Mouse (Mus musculus) forebrain, embryonic 14.5 days (tissue): Measurements from ENCODE around the gene Slc4a11. TPM values are rescaled to one million over a fixed set of nuclear protein-coding genes. Genes with fewer than 3 reads are reported as not detected.
A peak's percentile ranks its signal among the peaks of the same experiment; 100 is the strongest.

Experiments used
- ATAC-seq: fragments of 200-750 bp; cut with Nextera tagmentation; 2 replicates; pipeline ENCODE4 v1.8.0; 2017; ENCODE audit warnings: mild to moderate bottlenecking, moderate library complexity
- DNase-seq: peaks from one replicate; pipeline ENCODE4 v3.0.0-alpha.2; 2015; ENCODE audit warnings: low spot score
- H3K27ac ChIP-seq: fragments of 300-500 bp; sonication (generic); 2 replicates; pipeline ENCODE4 v1.5.1; 2014; ENCODE audit warnings: low read depth, mild to moderate bottlenecking, control low read depth, low read length, moderate library complexity
- H3K27me3 ChIP-seq: fragments of 300-500 bp; sonication (generic); replicated peaks from 2 replicates; pipeline ENCODE4 v1.6.1; 2014; ENCODE audit warnings: low read length, control low read depth, mixed read lengths; ENCODE audit not compliant: control insufficient read depth, insufficient read depth
- H3K36me3 ChIP-seq: fragments of 300-500 bp; sonication (generic); 2 replicates; pipeline ENCODE4 v1.6.1; 2014; ENCODE audit warnings: low read length, control low read depth; ENCODE audit not compliant: control insufficient read depth, insufficient read depth
- H3K4me1 ChIP-seq: fragments of 300-500 bp; sonication (generic); 2 replicates; pipeline ENCODE4 v1.6.1; 2014; ENCODE audit warnings: antibody characterized with exemption, low read length, control low read depth; ENCODE audit not compliant: control insufficient read depth, insufficient read depth
- H3K4me2 ChIP-seq: fragments of 300-500 bp; sonication (generic); 2 replicates; pipeline ENCODE4 v1.6.1; 2014; ENCODE audit warnings: mild to moderate bottlenecking, control low read depth, low read length
- H3K4me3 ChIP-seq: fragments of 300-500 bp; sonication (generic); 2 replicates; pipeline ENCODE4 v1.5.1; 2014; ENCODE audit warnings: low read depth, low read length, control low read depth
- H3K9ac ChIP-seq: fragments of 300-500 bp; sonication (generic); 2 replicates; pipeline ENCODE4 v1.6.1; 2014; ENCODE audit warnings: mild to moderate bottlenecking, low read length, control low read depth, moderate library complexity
- H3K9me3 ChIP-seq: fragments of 300-500 bp; sonication (generic); replicated peaks from 2 replicates; pipeline ENCODE4 v1.6.1; 2016; ENCODE audit warnings: low read length, control low read depth, mixed read lengths; ENCODE audit not compliant: control insufficient read depth
- WGBS: fragments of 180-500 bp; shearing (Covaris S2); extraction: QIAGEN DNeasy Blood & Tissue Kit; methylation state at CpG from one replicate; pipeline ENCODE4 v1.1.7; 2014; 5-methylcytosine and 5-hydroxymethylcytosine counted together
- polyA plus RNA-seq: library from polyadenylated mRNA; unstranded; fragments of >200 nt; fragmentation: Nextera tagmentation; extraction: Ambion mirVana; gene quantifications from 2 replicates; pipeline ENCODE4 v1.2.1, GENCODE M21; 2014

Slc4a11 gene
- 0.52 and 0.64 TPM in 2 replicates for polyA plus RNA-seq

DNA sequence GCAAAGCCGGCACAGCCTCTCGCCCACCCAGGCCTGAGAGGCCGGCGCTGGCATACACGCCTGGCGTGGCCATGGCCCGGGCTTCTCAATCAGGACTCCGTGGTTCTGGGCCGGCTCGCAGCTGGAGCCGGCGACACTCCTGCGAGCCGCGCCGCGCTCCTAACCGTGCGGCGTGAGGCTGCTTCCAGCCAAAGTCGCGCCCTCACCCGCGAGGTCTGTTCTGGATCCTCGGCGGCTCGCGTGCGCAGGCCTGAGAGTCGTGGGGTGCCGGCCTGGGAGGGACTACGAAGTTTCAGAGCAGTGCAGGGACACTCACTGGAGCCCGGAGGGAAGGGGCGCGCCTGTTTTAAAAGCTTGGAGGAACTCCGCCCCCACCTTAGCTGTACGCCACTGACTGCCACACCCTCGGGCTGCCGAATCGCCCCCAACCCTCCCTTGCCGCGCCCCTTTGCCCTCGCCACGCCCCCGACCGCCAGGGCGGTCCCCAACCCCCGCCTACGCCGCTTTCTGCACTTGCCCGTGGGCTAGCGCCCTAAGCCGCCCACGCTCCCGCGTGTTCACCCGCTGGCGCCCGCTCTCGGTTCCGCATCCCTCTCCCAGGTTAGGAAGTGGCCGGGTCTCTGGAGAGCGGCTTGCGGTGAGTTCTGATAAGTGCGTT lies at the start of gene Slc4a11:
TSS of gene Slc4a11 (minus strand) at position 367 of the 658 bp plus-strand sequence.
- WGBS: under 1% methylated on average over 61 of the region's 65 CpGs
- Histone ChIP-seq H3K4me1 (peaks cover 8% of the 10 kb centered on the region; the same call in 1 of the 2 replicates), H3K9ac (peak within 1 kb of the TSS; percentile 60), H3K27ac (no peak within 1 kb of the TSS; the same call in 1 of the 2 replicates), H3K9me3 (no peaks in the 10 kb centered on the region), H3K4me2 (peak within 1 kb of the TSS; percentile 100), H3K4me3 (peak within 1 kb of the TSS; percentile 49), H3K27me3 (peaks cover 20% of the 10 kb centered on the region), H3K36me3 (no peaks in the 10 kb centered on the region)
- ATAC-seq (peak; percentile 76), DNase-seq (peak; percentile 44)

DNA sequence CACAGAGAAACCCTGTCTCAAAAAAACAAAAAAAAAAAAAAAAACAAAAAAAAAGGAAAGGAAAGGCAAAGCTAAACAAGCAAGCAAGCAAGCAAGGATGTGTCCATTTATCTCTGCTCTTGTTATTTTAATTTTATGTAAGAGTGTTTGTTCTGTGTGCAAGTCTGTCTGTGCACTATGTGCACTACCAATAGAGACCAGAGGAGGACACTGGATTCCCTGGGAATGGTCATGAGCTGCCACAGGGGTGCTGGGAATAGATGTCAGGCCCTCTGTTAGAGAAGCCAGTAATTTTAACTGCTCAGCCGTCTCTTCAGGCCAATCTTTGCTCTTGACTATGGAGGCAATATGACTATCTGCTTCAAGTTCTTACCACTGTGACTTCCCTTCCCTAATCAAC lies 46.3 kb upstream of the Slc4a11 start:
- H3K4me2 ChIP-seq: no peak overlapping the region
- no peaks in the 10 kb centered on the region for H3K27me3 ChIP-seq
- no peak for ATAC-seq
- no peak for DNase-seq
- H3K9ac ChIP-seq: no peak overlapping the region
- 94% methylated on average over 1 of the region's 1 CpGs for WGBS
- H3K27ac ChIP-seq: no peak overlapping the region
- no peak overlapping the region for H3K4me3 ChIP-seq
- H3K36me3 ChIP-seq: peaks cover 98% of the 10 kb centered on the region
- no peaks in the 10 kb centered on the region for H3K9me3 ChIP-seq
- H3K4me1 ChIP-seq: no peaks in the 10 kb centered on the region

DNA sequence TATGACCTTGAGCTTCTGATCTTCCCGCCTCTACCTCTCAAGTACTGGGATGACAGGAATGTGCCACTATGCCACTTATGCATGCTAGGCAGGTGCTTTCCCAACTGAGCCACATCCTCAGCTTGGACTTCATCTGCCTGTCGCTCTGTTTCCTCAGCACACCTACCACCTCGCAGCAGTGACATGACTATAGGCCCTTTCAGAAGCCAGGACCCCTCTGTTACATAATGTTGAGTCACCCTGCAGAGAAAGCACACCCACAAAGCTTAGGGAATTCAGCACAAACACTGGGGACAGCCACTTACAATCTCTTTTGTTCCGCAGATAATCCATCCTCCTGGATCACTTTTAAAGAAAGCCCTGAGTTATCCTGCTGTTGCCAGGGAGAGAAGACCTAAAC lies 42.8 kb upstream of the Slc4a11 start:
- no peaks in the 10 kb centered on the region for H3K27me3 ChIP-seq
- H3K4me1 ChIP-seq: no peaks in the 10 kb centered on the region
- H3K4me2 ChIP-seq: no peak overlapping the region
- H3K36me3 ChIP-seq: peaks cover 99% of the 10 kb centered on the region
- no peak overlapping the region for H3K27ac ChIP-seq
- no peak for ATAC-seq
- H3K9ac ChIP-seq: no peak overlapping the region
- H3K9me3 ChIP-seq: no peaks in the 10 kb centered on the region
- no peak for DNase-seq
- no peak overlapping the region for H3K4me3 ChIP-seq
- WGBS: 27% methylated on average over 4 of the region's 4 CpGs

DNA sequence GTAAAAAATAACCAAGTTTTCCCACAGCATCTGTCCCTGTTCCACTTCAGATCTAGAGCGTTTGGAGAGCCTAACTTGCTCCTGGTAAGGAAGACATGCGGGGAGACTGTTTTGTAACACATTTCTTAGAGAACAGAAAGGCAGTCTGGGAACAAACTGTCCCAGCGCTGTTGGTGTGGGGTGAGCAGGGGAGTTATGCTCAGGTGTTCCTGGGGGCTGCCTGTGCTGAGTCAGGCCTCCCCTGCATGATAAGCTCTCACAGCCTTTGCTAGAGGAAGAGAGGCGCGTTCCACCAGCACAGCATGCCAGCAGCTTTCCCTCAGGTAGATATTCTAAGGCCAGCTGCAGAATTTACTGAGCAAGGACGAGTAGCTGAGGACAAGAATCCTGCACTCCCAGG lies 40.7 kb upstream of the Slc4a11 start:
- no peak overlapping the region for H3K4me3 ChIP-seq
- no peak overlapping the region for H3K9ac ChIP-seq
- 83% methylated on average over 6 of the region's 6 CpGs for WGBS
- no peaks in the 10 kb centered on the region for H3K4me1 ChIP-seq
- DNase-seq (no peak), ATAC-seq (no peak)
- no peak overlapping the region for H3K27ac ChIP-seq
- no peaks in the 10 kb centered on the region for H3K9me3 ChIP-seq
- no peak overlapping the region for H3K4me2 ChIP-seq
- peaks cover 98% of the 10 kb centered on the region for H3K36me3 ChIP-seq
- no peaks in the 10 kb centered on the region for H3K27me3 ChIP-seq

DNA sequence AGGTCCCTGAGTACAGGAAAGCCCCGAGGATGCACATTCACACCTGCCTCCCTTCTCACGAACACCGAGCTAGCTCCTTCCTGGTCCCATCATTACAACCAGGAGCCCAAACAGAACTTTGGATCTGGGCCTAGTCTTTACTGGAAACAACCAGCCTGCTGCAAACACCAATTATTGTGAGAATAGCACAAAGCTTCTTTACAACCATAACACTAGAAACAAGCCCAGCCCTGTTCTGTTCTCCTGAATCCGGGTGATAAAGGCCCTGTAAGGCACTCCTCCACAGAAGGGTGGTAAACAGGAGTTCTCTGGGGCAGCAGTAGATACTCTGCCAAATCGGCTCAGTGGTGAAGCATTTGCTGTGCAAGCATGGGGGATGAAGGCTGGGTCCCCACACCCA lies 38.0 kb upstream of the Slc4a11 start:
- no peaks in the 10 kb centered on the region for H3K4me1 ChIP-seq
- ATAC-seq: no peak
- no peak overlapping the region for H3K27ac ChIP-seq
- no peaks in the 10 kb centered on the region for H3K27me3 ChIP-seq
- peaks cover 96% of the 10 kb centered on the region for H3K36me3 ChIP-seq
- WGBS: 79% methylated on average over 5 of the region's 5 CpGs
- H3K4me3 ChIP-seq: no peak overlapping the region
- DNase-seq: no peak
- H3K9ac ChIP-seq: no peak overlapping the region
- no peak overlapping the region for H3K4me2 ChIP-seq
- H3K9me3 ChIP-seq: no peaks in the 10 kb centered on the region

DNA sequence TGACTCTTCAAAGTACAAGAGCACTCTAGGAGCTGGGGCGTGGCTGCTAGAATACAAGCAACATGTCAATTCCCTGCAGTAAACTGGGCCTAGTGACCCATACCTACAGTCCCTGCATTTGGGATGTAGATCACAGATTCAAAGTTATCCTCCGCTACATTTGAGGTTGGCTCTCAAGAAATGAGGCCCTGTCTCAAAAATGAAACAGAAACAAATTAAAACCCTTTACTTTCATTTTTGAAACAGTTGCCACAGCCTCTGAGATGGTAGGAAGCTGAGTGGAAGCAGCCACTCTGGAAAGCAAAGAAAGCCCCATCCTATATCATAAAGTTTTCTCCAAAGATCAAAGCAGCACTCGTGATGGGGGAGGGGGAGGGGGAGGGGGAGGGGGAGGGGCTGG lies 36.1 kb upstream of the Slc4a11 start:
- H3K9ac ChIP-seq: no peak overlapping the region

DNA sequence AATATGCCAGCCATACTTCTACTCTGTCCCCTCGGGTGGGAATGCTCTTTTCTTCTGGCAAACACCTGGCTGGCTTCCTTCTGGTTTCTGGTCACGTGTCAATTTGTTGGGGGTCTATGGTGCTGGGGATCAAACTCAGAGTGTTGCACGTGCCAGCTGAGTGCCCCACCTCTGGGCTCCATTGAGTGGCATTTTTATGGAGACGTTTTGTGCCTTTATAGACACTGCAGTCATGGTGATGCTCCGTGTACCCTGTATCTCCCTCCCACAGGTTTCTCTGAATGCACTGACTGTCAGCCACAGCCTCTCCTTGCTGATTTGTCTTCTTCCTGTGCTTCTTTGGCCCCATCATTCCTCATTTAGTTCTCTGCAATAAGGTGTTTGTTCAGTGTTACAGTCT lies 34.5 kb upstream of the Slc4a11 start:
- DNase-seq (no peak), ATAC-seq (no peak)
- H3K36me3 ChIP-seq: peaks cover 96% of the 10 kb centered on the region
- H3K9ac ChIP-seq: no peak overlapping the region
- no peaks in the 10 kb centered on the region for H3K27me3 ChIP-seq
- no peak overlapping the region for H3K4me2 ChIP-seq
- H3K4me3 ChIP-seq: no peak overlapping the region
- 70% methylated on average over 5 of the region's 5 CpGs for WGBS
- H3K27ac ChIP-seq: no peak overlapping the region
- no peaks in the 10 kb centered on the region for H3K9me3 ChIP-seq
- H3K4me1 ChIP-seq: no peaks in the 10 kb centered on the region

More for the DNA sequence above, 36.1 kb upstream of the Slc4a11 start:
- ATAC-seq (no peak), DNase-seq (no peak)
- Histone ChIP-seq H3K27ac (no peak overlapping the region), H3K4me1 (no peaks in the 10 kb centered on the region), H3K36me3 (peaks cover 96% of the 10 kb centered on the region), H3K4me3 (no peak overlapping the region), H3K4me2 (no peak overlapping the region), H3K27me3 (no peaks in the 10 kb centered on the region), H3K9me3 (no peaks in the 10 kb centered on the region)
- WGBS: 94% methylated on average over 2 of the region's 3 CpGs

DNA sequence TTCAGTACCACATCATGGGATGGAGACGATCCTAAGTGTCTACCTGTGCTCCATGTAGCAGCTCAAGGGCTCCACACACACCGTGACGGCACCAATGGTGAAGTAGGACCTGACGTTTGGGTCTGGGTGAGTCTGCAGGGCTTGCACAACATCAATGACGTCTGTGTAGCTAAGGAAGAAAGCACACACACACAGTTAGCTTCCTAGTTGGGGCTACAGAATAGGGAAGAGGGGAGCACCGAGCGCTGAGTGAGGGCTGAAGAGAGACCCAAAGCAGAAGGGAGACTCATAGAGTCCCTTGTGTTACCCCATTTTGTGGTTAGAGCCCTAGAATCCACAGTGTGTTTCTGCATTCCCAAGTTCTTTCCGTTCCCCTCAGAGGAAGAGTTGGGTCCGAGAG lies 33.4 kb upstream of the Slc4a11 start:
- no peaks in the 10 kb centered on the region for H3K9me3 ChIP-seq
- H3K4me1 ChIP-seq: no peaks in the 10 kb centered on the region
- no peak for DNase-seq
- no peak overlapping the region for H3K9ac ChIP-seq
- H3K4me3 ChIP-seq: no peak overlapping the region
- H3K4me2 ChIP-seq: no peak overlapping the region
- WGBS: 92% methylated on average over 9 of the region's 9 CpGs
- no peaks in the 10 kb centered on the region for H3K27me3 ChIP-seq
- H3K36me3 ChIP-seq: peaks cover 96% of the 10 kb centered on the region
- ATAC-seq: no peak
- H3K27ac ChIP-seq: no peak overlapping the region

DNA sequence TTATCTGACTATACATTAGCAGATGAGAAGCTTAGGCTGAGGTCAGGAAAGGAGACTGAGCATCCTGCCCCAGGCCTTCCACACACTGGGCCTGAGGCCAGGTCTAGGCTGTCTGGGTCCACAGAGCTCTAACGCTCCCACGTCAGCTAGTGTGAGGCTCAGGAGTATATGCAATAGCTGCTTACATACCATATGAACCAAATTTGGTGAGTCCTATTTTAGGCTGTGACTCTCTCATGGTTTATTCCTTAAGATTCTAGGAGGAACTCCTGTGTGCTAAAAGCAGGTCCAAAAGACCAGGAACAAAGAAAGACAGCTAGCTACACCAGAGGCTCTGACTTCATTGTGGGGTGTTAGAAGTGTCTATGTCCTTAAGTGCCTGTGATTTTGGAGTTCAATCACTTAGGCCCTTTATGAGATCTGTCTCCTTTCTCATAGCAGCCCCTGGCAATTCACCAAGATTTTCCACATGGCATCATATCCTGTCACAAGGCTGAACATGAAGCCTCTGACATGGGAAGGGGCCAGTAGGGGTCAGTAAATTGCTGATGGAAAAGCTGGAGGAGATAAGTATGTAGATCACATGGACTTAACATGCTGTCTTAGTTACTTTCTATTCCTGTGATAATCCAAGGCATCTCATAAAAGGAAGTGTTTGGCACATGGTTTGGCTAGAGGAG lies 31.7 kb upstream of the Slc4a11 start:
- DNase-seq: no peak
- Histone ChIP-seq H3K27ac (no peak overlapping the region), H3K9me3 (no peaks in the 10 kb centered on the region), H3K36me3 (peaks cover 96% of the 10 kb centered on the region), H3K9ac (no peak overlapping the region), H3K4me3 (no peak overlapping the region), H3K4me1 (no peaks in the 10 kb centered on the region), H3K27me3 (no peaks in the 10 kb centered on the region), H3K4me2 (no peak overlapping the region)
- WGBS: 98% methylated on average over 2 of the region's 2 CpGs
- ATAC-seq: no peak
